Mouse (Mus musculus): ENCODE results near the gene Rgcc.

DNA sequence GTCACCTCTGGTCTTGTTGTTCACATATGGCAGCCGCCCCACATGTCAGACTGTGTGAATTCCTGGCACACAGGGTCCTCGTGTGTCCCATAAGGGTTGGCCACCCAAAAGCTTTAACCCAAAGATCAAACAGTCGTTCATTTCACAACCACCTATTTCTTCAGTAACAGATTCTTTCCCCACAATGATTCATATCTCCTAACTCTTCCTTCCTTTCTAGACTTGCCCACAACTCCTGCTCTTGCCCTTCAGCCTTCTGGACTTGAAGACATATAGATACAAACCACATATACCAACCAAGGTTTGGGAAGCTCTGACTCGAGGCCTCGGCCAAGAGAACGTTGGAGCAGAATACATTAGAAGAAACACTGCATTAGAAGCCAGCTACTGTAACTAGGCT is 35.7 kb downstream of the Rgcc start:
- TF ChIP-seq CTCF (IDR thresholded peaks at IDR 0.05) (no peak), EP300 (IDR thresholded peaks at IDR 0.05) (no peak)

Measured in lung, postnatal 0 days (tissue).